Mouse (Mus musculus) layer of hippocampus, postnatal 10 days (tissue): ENCODE results near the gene Syce1l. TPM values are rescaled to one million over a fixed set of nuclear protein-coding genes. Genes with fewer than 3 reads are reported as not detected.
A peak's percentile ranks its signal among the peaks of the same experiment; 100 is the strongest.

Source experiments
- DNase-seq, 2 experiments: peaks; one replicate each; pipeline ENCODE4 v3.0.0; 2021; ENCODE audit warnings: low spot score in 2 of 2
- long read RNA-seq: library from polyadenylated mRNA; stranded (forward); transcript quantifications from one replicate; pipeline ENCODE4 v2.0.0, GENCODE M21; 2023
- total RNA-seq, 2 experiments: library from RNA; stranded (reverse); gene quantifications; 2 replicates each; pipeline ENCODE4 v1.2.3; 2021

The Syce1l gene
- under 1 TPM; 0.62 to 0.85 TPM for total RNA-seq
- long read RNA-seq, result 0 reads

DNA sequence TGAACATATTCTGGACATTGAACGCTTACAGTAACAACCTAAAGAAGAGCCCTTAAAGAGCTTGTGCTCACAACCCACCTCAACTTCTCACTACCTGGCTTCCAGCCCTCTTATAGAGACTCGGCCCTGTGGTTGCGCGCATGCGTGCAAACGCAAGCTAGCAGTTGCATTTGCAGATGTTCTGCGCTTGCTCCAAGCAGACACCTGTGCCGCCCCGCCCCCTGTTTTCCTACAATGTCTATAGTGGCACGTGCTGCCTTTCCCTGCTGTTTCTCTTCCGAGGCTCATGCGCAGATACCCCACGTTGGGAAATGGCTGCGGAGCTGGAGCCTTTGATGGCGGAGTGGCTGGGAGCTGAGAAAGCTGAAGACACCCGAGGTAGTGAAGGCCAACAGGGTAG, at the start of gene Syce1l:
Gene Syce1l, plus strand, starts transcription at position 288 of the 400 bp plus-strand sequence.
- no peak for DNase-seq

DNA sequence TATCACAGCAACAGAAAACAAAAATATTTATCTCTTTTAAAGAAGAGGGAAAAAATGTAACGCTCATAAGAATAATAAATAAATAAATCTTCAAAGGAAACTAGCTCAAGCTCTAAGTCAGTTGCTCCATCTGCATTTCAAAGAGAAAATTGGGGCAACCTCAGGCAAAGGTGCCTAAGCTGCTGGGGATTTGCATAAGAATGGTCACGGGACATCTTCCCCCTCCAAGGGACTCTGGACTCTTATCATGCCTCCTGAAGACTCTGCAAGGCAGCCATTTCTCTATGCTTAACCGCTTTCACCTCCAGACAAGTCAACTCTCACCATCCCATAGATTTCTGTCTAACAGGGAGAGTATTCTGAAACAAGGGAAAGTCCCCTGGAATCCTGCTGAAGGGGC, 44.6 kb upstream of the Syce1l start:
- DNase-seq, result no peak

DNA sequence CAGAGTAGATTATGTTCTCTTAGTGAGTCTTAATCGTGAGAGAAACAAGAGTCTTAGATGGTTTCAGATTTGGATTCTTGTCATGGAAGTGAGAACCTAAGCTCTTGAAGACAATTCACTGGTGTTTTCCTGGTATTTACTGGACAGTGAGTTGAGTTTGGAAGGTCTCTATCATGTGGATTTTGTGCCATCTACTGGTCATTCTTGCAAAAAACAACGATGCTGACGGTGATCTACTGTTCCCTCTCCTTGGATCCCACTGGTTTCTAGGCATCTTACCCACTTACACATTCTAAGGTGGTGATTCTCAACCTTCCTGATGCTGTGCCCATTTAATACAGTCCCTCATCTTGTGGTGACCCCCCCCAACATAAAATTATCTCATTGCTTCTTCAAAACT, 10.4 kb upstream of the Syce1l start:
- DNase-seq, result peak in 1 of 2 experiments; percentile 57

DNA sequence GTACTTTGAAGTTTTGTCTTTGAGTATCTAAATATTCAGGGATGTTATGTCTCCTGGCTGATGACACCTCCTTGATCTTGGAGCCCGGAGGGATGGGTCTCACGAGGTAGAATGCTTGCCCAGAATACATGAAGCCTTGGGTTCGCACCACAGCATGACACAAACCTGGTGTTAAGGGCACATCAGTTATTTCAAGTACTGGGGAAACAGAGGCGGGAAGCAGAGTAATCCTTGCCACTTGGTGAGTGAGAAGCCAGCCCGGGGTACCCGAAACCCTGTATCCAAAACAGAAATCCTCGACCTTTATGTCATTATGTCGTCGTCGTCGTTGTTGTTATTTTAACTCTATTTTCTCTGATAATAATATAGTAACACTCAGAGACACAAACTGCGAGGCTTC, 8.9 kb upstream of the Syce1l start:
- DNase-seq, result no peak

DNA sequence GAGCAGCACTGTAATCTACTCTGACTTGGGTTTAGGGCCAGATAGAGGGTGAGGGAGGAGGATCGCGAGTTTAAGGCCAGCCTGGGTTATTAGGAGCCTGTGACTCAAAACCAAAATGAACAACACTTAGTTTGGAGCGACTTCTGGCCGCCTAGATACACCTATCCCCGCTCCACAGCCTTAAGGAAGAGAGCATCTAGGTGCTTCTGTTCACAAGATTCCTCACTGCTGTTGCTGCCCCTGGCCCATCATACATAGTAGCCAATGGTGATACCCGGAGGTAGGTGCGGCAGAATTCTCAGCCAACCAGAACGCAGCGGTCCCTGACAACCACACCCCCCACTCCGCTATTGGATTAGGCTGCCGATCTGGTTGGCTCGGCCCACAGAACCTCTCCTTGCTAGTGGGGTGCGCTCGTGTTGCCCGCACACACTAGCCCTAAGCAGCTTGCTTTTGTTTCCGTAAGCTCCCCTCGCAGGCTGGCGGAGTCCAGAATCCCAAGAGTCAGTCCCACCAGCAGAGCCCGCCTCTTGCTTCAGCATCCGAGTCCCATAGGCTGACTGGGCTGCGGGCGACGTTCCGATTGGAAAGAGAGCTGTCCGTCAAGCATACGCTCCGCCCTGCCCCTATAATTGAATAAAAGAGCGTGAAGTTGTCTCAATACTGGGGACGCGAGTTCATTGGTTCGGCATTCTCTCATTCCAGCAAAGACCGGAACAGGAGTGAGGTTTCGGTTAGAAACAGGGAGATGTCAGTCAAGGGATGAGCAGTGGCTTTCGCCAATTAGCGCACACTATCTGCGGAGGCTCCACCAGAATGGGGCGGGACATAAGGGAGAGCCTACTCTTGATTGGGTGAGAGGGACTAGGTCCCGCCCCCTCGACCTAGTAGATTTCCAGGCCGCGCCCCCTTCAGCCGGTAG, 8.1 kb upstream of the Syce1l start, which contains the start of gene Mon1b:
Gene Mon1b, plus strand, starts transcription at position 918 of the 922 bp plus-strand sequence.
- DNase-seq, result peak; percentile 98 to 99

DNA sequence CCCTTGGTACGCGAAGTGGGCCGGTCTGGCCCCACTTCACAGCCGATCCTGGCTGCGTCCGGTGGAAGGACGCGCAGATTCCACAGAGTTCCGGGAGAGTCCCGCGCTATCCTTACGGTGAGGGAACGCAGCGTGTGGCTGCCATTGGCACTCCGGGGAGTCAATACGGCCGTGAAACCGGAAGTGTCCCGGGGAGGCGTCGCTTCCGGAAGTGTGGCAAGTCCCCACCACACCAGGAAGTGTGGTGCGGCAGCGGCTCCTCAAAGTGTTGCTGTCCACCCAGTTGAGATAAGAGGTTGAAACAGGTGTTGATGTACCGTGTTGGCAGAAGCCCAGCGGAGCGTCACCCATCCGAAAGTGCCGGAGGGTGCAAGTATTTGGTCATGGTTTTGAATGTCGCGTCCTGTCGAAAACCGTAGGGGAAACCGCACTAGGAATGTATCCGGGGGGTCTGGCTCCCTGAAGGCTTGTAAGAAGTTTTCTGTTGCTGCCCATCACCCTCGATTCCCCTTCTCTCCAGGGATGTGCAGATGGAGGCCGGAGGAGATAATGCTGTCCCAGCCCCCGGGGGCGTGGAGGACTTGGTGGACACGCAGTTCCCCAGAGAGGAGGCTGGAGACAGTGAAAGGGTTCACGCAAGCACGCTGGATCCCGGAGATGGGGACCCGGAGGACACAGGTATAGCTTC, 7.3 kb upstream of the Syce1l start:
- DNase-seq, result no peak

DNA sequence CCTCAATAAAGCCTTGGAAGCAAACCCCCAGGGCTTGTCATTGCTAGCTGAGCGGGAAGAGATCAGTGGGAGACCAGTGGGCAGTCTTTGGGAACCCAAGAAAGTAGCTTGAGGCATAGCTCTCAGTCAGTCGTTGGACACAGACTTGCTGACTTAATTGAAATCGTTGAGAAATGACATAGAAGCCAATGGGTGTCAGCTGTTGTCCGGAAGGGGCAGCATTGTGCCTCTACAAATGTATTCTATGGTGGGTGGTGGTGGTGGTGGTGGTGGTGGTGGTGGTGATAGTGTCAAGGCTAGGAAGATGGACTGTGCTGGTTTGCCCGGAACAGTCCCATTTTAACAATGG, 6.8 kb upstream of the Syce1l start:
- DNase-seq, result no peak

DNA sequence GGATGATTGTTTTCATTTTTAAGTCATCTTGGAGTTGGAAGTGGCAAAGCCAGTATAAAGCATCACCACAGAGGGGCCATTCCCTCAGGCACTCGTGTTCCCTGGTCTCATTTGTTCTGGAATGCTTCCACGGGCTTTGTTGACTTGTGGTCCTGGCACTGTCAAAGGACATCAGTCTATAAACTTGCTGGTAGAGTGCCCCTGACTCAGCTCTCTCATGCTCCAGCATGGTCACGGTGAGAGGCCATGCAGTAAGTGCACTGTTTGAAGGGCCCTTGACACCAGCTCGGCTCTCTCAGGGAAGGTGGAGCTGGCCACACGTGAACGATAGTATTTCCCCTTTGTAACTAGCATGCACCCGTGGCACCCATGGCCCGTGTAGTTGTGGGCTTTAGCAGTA, 2.7 kb upstream of the Syce1l start:
- no peak for DNase-seq

DNA sequence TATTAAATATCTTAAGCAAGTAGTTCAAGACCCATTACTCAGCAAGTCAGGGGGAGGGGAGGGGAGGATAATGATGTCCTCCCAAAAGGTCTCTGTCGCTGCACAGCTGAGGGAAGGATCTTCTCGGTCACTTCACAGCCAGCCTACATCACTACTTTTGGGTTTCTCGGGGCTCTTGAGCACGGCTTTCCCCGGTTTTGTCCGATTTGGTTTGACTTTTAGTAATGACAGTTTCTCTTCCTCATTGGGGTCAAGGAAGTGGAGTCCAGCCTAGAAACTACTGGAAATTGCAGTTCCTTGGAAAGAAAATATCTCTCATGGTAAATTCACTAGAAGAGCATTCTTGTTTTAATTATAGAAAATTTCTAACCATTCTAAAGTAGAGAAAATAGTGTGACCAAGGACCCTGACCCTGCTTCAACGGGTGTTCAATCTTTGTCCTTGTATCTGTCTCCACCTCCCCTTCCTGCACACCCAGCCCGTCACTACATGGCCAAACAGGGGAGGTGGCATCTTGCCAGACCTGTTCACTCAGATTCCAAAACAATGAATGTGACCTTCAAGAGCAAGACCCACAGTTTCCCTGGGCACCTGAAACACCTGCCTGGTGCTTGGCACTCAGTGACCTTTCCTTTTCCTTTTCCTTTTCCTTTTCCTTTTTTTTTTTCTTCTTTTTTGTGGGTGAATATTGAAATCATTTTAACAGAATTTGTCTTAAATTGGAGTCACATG, 632 bp downstream of the Syce1l start:
- no peak for DNase-seq

DNA sequence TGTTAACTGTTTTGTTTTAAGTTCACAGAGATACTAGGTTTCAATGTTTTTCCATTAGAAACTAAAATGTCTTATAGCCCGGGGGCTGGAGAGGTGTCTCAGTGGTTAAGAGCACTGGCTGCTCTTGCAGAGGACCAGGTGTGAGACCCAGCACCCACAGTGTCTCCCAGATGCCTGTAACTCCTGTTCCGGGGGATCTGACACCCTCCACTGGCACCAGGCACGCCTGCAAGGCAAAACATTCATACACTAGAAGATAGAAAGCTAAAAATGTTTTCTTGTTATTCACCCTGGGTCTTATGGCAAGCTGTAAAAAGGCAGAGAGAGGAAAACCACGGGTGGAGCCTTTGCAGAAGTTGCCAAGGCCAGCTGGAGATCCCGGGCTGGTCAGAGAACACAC, 2.2 kb downstream of the Syce1l start:
- no peak for DNase-seq

DNA sequence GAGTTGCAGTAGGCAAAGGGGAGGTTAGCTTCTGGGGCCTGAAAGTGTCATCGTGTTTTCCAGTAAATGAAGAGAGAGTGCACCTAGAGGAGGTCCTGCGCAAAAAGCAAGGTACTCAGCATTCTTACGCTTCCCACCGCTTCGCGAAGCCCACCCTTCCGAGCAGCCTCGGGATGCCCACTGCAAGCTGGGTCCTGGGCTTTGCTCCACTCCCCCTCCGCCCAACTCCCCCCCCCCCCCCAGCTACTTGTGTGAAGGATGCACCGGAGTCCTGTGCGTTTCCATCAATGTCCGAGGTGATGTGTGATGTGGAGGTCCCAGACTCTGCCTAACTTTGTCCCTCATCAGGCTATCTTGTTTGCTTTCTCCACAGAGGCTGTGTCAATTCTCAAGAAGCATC, 9.4 kb downstream of the Syce1l start:
- no peak for DNase-seq

DNA sequence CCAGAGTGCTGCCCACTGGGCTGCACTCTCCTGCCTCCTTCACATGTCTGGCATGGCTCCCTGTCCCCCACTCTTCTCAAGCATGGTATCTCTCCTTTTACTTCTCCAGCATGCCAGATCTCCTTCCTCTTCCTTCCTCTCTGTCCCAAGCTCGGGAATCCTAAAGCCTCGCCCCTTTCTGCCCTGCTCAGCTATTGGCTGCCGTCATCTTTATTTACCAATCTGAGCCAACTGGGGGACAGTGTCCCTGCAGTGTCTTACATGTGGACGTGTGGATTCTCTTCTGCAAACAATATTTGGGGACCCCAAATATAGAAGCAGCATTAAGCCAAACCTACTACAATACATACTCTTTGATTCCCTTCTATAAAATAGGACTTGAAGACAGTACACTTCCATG, 10.1 kb downstream of the Syce1l start:
- DNase-seq, result no peak

DNA sequence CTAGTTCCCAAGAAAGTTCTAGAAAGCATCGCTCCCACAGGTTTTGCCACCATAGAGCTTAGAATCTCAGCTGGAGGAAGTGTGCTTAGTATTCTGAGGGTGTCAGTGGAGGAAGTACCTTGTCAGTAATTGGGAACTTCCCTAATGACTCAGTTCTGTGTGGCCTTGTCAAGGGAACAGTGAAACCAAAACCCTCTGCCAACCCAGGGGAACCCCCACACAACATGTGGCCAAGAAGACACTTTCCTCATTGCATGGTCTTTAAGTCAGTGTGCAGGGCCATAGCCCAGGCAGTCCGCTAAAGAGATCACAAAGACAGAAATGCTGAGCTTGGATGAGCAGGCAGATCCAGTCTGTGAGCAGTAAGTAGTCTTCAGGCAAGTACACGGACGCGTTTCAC, 13.1 kb downstream of the Syce1l start:
- DNase-seq, result no peak

DNA sequence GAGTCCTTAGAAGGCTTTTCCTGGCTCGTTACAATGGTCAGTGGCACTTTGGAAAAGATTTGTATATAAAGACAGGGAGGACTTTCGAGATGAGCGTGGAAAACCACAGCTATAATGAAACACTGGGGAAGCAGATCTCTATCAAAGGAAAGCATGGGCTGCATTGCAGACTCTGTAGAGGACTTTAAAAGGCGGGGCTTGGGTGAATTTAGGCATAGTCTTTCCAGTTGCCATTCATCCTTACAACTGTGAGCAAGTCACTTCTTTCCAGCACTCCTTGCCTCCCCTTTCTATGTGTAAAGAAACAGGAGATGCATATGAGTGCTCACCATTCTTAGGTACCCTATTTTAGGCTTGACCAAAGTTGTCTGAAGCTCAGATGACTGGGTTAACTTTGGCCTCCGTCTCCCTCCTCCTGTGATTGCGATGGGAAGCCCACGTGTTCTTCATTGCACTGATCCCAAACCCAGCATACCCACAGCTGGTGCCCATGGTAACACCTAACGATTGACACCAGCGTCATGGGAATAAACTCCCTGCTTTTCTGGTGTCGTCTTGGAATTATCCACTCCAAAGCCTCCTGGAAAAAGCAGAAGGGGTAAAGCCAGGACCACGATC, 13.8 kb downstream of the Syce1l start:
- no peak for DNase-seq

DNA sequence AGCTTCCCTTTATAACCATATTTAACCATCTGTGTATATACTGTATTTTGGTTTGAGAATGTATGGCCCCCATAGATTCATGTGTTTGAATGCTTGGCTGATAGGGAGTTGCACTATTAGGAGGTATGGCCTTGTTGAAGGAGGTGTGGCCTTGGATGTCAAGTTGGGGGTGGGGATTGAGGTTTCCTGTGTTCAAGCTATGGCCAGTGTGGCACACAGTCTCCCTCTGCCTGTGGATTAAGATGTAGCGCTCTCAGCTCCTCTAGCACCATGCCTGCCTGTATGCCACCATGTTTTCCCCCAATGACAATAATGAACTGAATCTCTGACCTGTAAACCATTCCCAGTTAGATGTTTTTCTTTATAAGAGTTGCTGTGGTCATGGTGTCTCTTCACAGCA, 17.1 kb downstream of the Syce1l start:
- no peak for DNase-seq

DNA sequence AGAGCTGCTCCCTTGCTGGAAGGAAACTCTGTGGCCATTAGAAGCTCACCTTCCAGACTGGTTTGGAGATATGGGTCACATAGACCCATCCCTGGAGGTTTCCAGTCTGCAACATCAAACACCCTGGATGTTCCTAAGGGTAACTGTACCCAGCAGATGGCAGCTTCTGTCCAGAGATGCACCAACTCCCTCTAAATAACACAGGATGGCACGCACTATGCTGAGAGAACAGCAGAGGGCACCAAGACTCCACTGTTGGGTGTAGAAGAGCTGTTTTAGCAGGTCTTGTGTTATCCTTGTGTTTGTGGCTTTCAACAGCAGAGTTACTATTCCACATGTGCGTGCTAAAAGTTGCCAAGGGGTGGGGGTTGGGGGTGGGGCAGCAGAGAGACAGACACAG, 21.5 kb downstream of the Syce1l start:
- peak; percentile 94 for DNase-seq

DNA sequence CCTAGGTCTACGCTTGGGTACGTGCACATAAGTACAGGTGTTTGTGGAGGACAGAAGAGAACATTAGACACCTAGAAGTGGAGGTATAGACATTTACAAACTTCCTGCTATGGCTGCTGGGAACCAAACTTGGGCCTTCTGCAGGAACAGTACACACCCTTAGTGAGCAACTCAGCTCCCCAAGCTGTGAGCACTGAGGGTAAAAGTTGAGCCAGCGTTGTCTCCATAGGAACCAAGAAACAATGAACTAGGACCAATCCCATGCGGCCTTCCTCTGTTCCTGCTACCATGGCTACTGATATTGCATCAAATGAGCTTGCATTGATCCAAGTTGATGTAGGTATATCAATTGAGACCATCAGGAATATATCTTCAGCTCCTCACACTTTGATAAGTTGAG, 22.0 kb downstream of the Syce1l start:
- DNase-seq, result peak in 1 of 2 experiments; percentile 3

DNA sequence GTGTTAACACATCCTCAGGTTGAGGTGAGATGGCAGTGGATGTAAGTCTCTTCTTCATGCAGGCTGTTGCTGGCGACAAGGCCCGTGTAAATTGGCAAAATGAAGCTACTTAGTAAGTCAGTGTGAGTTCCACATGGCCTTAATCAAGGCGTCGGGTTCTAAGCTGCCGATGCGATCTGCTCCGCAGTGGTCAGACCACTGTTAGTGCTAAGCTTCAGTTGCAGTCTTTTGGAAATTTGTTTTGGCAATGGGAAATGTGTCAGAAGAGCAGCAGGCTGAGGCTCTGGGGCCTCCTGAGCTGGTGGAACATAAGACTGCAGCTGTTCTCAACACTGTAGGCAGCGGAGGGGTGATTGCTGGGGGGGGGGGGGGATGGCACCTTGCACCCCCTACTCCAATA, 22.9 kb downstream of the Syce1l start:
- DNase-seq, result peak in 1 of 2 experiments; percentile 8

DNA sequence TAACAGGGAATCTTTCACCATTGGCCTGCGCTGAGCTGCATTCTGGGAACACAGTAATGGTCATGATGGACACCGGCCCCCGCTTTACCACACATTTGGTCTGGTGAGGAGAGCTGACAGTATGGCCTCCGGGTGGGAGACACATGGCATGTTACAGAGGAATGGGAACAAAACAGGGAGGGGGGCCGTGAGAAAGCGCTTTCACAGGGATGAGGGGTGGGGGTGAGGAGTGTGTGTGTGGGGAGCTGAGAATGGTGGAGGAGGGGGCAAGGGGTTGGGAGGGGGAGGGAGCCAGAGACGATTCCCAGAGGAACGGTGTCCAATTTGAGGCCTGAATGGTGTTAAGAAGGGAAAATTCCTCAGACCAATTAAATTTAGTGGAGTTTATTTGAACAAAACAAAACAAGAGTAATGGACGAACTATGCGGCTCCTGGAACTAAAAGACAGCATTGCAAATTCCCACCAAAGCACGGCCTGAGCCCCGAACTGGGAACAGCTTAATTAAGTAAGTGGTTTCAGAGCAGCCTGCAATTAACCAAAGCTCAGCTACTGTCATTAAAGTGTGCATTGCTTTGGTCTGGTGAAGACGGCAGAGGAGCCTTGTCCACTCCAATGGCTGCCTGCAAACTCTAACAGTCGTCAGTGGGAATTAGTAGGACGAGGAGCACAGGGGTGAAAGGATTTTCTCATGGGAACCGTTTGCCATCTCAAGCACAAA, 23.9 kb downstream of the Syce1l start:
- DNase-seq, result peak in 1 of 2 experiments; percentile 2

DNA sequence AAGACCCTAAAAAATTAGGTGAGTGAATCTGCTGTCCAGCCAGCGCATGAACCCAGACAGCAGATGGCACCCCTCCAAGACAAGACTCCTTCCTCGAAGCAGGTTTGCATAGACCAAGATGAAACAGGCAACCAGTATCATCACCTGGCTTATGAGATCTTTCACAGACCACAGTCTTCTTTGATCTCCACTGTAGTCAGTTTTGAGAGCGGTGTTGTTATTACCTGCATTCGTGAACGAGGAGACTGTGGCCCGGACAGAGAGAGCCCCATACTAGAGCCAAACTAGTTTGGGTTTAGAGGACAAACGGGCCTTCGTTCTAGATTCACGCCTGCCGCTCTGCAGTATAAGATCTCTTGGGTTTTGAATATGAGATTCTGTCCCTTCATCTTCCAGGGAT, 26.9 kb downstream of the Syce1l start:
- no peak for DNase-seq
